Mouse (Mus musculus) MN1 (cell line): Measurements from ENCODE around the gene Hoxb6.

ENCODE experiments used
- DNase-seq: peaks from one replicate; pipeline ENCODE4 v3.0.0-alpha.2; 2016; ENCODE audit warnings: low spot score

Hoxb6 gene

GRCm38 (mm10) chr11:96350791-96351190, 58.5 kb downstream of the Hoxb6 start:
- DNase-seq, result no peak
